Mouse (Mus musculus): ENCODE results near the gene Avil. TPM values are rescaled to one million over a fixed set of nuclear protein-coding genes. Genes with fewer than 3 reads are reported as not detected.

The Avil gene
- polyA plus RNA-seq (2012; fragmentation: generic; extraction: Trizol) = 0.13 TPM
- long read RNA-seq, experiment 1 = 0 reads
- long read RNA-seq, experiment 2, partial matches to known transcripts = 0 of 1 reads
- long read RNA-seq, experiment 2, other reads (novel, unspliced or antisense) = 0 of 1 reads

- H3ac ChIP-seq (ENCODE audit: control insufficient read depth, insufficient read length, low read depth) = no peak within 1 kb of the TSS
- no peaks in the 10 kb centered on the region for H3K27me3 ChIP-seq (ENCODE audit: control insufficient read depth, insufficient read depth, insufficient read length)
- H3K4me3 ChIP-seq (ENCODE audit: insufficient read depth, poor library complexity, severe bottlenecking) = no peak within 1 kb of the TSS
- H3K36me3 ChIP-seq (ENCODE audit: control insufficient read depth, insufficient read depth) = peaks cover 19% of the 10 kb centered on the region
- TF ChIP-seq MYOD1 (IDR thresholded peaks at IDR 0.05; ENCODE audit: control insufficient read depth, insufficient read length, low read depth) (no peak), CEBPB (IDR thresholded peaks at IDR 0.05; ENCODE audit: low read depth) (no peak), USF1 (IDR thresholded peaks at IDR 0.05; ENCODE audit: low read depth) (no peak), MAX (IDR thresholded peaks at IDR 0.05) (no peak), CTCF (IDR thresholded peaks at IDR 0.05; ENCODE audit: control insufficient read depth, insufficient read depth, insufficient read length) (no peak), MYOG (IDR thresholded peaks at IDR 0.05; ENCODE audit: control insufficient read depth, extremely low read depth, insufficient read length) (no peak), FOSL1 (IDR thresholded peaks at IDR 0.05; ENCODE audit: insufficient read depth, low read length, poor library complexity, severe bottlenecking) (no peak)
- no peaks in the 10 kb centered on the region for H3K79me2 ChIP-seq (ENCODE audit: control insufficient read depth, insufficient read depth)
- no peaks in the 10 kb centered on the region for H3K79me3 ChIP-seq (ENCODE audit: low read depth)
These were observed at the start of gene Avil for GRCm38 (mm10) chr10:127000529-127000928. Gene Avil (plus strand): TSS chr10:127000709.

- Histone ChIP-seq H3K4me3 (ENCODE audit: insufficient read depth, poor library complexity, severe bottlenecking) (no peak overlapping the region), H3K27me3 (ENCODE audit: control insufficient read depth, insufficient read depth, insufficient read length) (no peaks in the 10 kb centered on the region), H3ac (ENCODE audit: control insufficient read depth, insufficient read length, low read depth) (no peak overlapping the region), H3K79me2 (ENCODE audit: control insufficient read depth, insufficient read depth) (no peaks in the 10 kb centered on the region), H3K79me3 (ENCODE audit: low read depth) (no peaks in the 10 kb centered on the region), H3K36me3 (ENCODE audit: control insufficient read depth, insufficient read depth) (no peaks in the 10 kb centered on the region)
- TF ChIP-seq MYOG (IDR thresholded peaks at IDR 0.05; ENCODE audit: control insufficient read depth, extremely low read depth, insufficient read length) = no peak
- TF ChIP-seq USF1 (IDR thresholded peaks at IDR 0.05; ENCODE audit: low read depth) = no peak
- no peak for TF ChIP-seq MAX (IDR thresholded peaks at IDR 0.05)
- TF ChIP-seq MYOD1 (IDR thresholded peaks at IDR 0.05; ENCODE audit: control insufficient read depth, insufficient read length, low read depth) = no peak
- no peak for TF ChIP-seq CEBPB (IDR thresholded peaks at IDR 0.05; ENCODE audit: low read depth)
- no peak for TF ChIP-seq CTCF (IDR thresholded peaks at IDR 0.05; ENCODE audit: control insufficient read depth, insufficient read depth, insufficient read length)
- no peak for TF ChIP-seq FOSL1 (IDR thresholded peaks at IDR 0.05; ENCODE audit: insufficient read depth, low read length, poor library complexity, severe bottlenecking)
These were observed 48.1 kb upstream of the Avil start for GRCm38 (mm10) chr10:126952375-126952774.

- no peak for TF ChIP-seq MYOG (IDR thresholded peaks at IDR 0.05; ENCODE audit: control insufficient read depth, extremely low read depth, insufficient read length)
- TF ChIP-seq MYOD1 (IDR thresholded peaks at IDR 0.05; ENCODE audit: control insufficient read depth, insufficient read length, low read depth) = no peak
- no peak for TF ChIP-seq USF1 (IDR thresholded peaks at IDR 0.05; ENCODE audit: low read depth)
- no peak for TF ChIP-seq MAX (IDR thresholded peaks at IDR 0.05)
- no peak for TF ChIP-seq CEBPB (IDR thresholded peaks at IDR 0.05; ENCODE audit: low read depth)
- TF ChIP-seq CTCF (IDR thresholded peaks at IDR 0.05; ENCODE audit: control insufficient read depth, insufficient read depth, insufficient read length) = no peak
- Histone ChIP-seq H3K4me3 (ENCODE audit: insufficient read depth, poor library complexity, severe bottlenecking) (no peak overlapping the region), H3K79me3 (ENCODE audit: low read depth) (no peaks in the 10 kb centered on the region), H3ac (ENCODE audit: control insufficient read depth, insufficient read length, low read depth) (no peak overlapping the region), H3K79me2 (ENCODE audit: control insufficient read depth, insufficient read depth) (no peaks in the 10 kb centered on the region), H3K36me3 (ENCODE audit: control insufficient read depth, insufficient read depth) (no peaks in the 10 kb centered on the region), H3K27me3 (ENCODE audit: control insufficient read depth, insufficient read depth, insufficient read length) (no peaks in the 10 kb centered on the region)
These were observed 47.5 kb upstream of the Avil start for GRCm38 (mm10) chr10:126953029-126953471.

GRCm38 (mm10) chr10:126956692-126957358 lies 43.7 kb upstream of the Avil start:
- Histone ChIP-seq H3K79me3 (ENCODE audit: low read depth) (no peaks in the 10 kb centered on the region), H3K27me3 (ENCODE audit: control insufficient read depth, insufficient read depth, insufficient read length) (no peaks in the 10 kb centered on the region), H3K4me3 (ENCODE audit: insufficient read depth, poor library complexity, severe bottlenecking) (no peak overlapping the region), H3ac (ENCODE audit: control insufficient read depth, insufficient read length, low read depth) (no peak overlapping the region), H3K36me3 (ENCODE audit: control insufficient read depth, insufficient read depth) (no peaks in the 10 kb centered on the region), H3K79me2 (ENCODE audit: control insufficient read depth, insufficient read depth) (no peaks in the 10 kb centered on the region)
- no peak for TF ChIP-seq MYOG (IDR thresholded peaks at IDR 0.05; ENCODE audit: control insufficient read depth, extremely low read depth, insufficient read length)
- TF ChIP-seq FOSL1 (IDR thresholded peaks at IDR 0.05; ENCODE audit: insufficient read depth, low read length, poor library complexity, severe bottlenecking) = no peak
- no peak for TF ChIP-seq CTCF (IDR thresholded peaks at IDR 0.05; ENCODE audit: control insufficient read depth, insufficient read depth, insufficient read length)

- Histone ChIP-seq H3K4me3 (ENCODE audit: insufficient read depth, poor library complexity, severe bottlenecking) (no peak overlapping the region), H3K79me3 (ENCODE audit: low read depth) (no peaks in the 10 kb centered on the region), H3ac (ENCODE audit: control insufficient read depth, insufficient read length, low read depth) (no peak overlapping the region), H3K27me3 (ENCODE audit: control insufficient read depth, insufficient read depth, insufficient read length) (no peaks in the 10 kb centered on the region), H3K79me2 (ENCODE audit: control insufficient read depth, insufficient read depth) (no peaks in the 10 kb centered on the region), H3K36me3 (ENCODE audit: control insufficient read depth, insufficient read depth) (no peaks in the 10 kb centered on the region)
- TF ChIP-seq MAX (IDR thresholded peaks at IDR 0.05) = no peak
- no peak for TF ChIP-seq CTCF (IDR thresholded peaks at IDR 0.05; ENCODE audit: control insufficient read depth, insufficient read depth, insufficient read length)
- TF ChIP-seq CEBPB (IDR thresholded peaks at IDR 0.05; ENCODE audit: low read depth) = no peak
- no peak for TF ChIP-seq USF1 (IDR thresholded peaks at IDR 0.05; ENCODE audit: low read depth)
- TF ChIP-seq MYOG (IDR thresholded peaks at IDR 0.05; ENCODE audit: control insufficient read depth, extremely low read depth, insufficient read length) = no peak
- no peak for TF ChIP-seq FOSL1 (IDR thresholded peaks at IDR 0.05; ENCODE audit: insufficient read depth, low read length, poor library complexity, severe bottlenecking)
- TF ChIP-seq MYOD1 (IDR thresholded peaks at IDR 0.05; ENCODE audit: control insufficient read depth, insufficient read length, low read depth) = no peak
These were observed 43.0 kb upstream of the Avil start for GRCm38 (mm10) chr10:126957359-126958107.

Measured in C2C12 (cell line).